Mouse (Mus musculus): ENCODE results near the gene Tbce. TPM values are rescaled to one million over a fixed set of nuclear protein-coding genes. Genes with fewer than 3 reads are reported as not detected.

Tbce gene
- total and polyA plus RNA-seq, 3 experiments, result 35.3 to 56.9 TPM; not detected in 1

DNA sequence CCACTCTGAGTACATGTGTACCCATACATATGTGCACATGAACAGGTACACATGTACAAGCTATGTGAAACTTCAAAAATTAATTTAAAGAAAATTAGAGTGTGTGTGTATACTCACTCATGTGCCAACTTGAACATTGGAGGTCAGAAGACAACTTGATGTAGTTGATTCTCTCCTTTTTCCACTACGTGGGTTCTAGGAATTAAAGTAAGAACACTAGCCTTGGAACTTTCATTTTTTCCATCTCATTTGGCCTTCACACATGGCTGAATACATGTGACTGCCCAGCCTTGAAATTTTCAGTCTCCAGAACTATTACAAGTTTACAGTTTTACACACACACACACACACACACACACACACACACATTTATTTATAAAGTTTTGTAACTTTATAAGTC, 29.9 kb upstream of the Tbce start:
- Histone ChIP-seq H3K4me3 (ENCODE audit: control insufficient read depth in 1 of 2, insufficient read depth in 1 of 2, low read depth in 2 of 2, low read length in 2 of 2) (no peak overlapping the region), H3K79me2 (ENCODE audit: control insufficient read depth, insufficient read depth, low read length, poor library complexity) (peaks cover 54% of the 10 kb centered on the region), H3K36me3 (ENCODE audit: control insufficient read depth in 1 of 2, insufficient read depth in 2 of 2, low read length in 2 of 2) (peaks cover 8 to 32% of the 10 kb centered on the region in 2 experiments), H3K9me3 (replicated peaks; ENCODE audit: insufficient read depth, low read length) (no peaks in the 10 kb centered on the region), H3K27me3 (ENCODE audit: control insufficient read depth in 1 of 2, insufficient read depth in 2 of 2, low read length in 2 of 2) (no peaks in the 10 kb centered on the region), H3K27ac (ENCODE audit: control insufficient read depth, low read depth, low read length) (no peak overlapping the region), H3K4me1 (ENCODE audit: control insufficient read depth in 1 of 2, insufficient read depth in 2 of 2, low read length in 2 of 2) (peaks cover 2 to 10% of the 10 kb centered on the region in 2 experiments; a peak in 3 of 4 replicates), H3K9ac (ENCODE audit: control insufficient read depth, low read depth, low read length, poor library complexity, severe bottlenecking) (no peak overlapping the region)
- TF ChIP-seq MAX (IDR thresholded peaks at IDR 0.05; ENCODE audit: low read length), result no peak
- no peak for DNase-seq (ENCODE audit: low read depth, low spot score)

DNA sequence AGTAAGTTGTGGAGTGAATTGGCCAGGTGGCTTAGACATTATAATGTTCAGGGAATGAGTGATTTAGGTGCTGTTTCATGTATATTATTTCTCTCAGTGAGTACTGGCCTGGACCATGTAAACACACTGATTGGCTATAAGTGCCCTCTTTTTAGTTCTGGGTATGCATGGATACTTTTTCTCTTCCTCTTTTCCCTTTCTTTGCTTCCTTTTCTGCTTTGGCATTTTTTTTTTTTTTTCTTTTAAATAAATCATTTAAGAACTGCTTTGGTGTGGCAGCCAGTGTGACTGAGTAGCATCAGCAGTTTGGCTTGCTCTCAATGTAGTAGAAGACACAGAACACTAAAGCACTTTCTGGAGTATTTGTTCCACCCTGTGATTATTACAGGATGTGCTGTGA, 28.6 kb upstream of the Tbce start:
- Histone ChIP-seq H3K4me1 (ENCODE audit: control insufficient read depth in 1 of 2, insufficient read depth in 2 of 2, low read length in 2 of 2) (peaks cover 2 to 8% of the 10 kb centered on the region in 2 experiments; a peak in 3 of 4 replicates), H3K27ac (ENCODE audit: control insufficient read depth, low read depth, low read length) (no peak overlapping the region), H3K27me3 (ENCODE audit: control insufficient read depth in 1 of 2, insufficient read depth in 2 of 2, low read length in 2 of 2) (no peaks in the 10 kb centered on the region), H3K9me3 (replicated peaks; ENCODE audit: insufficient read depth, low read length) (no peaks in the 10 kb centered on the region), H3K9ac (ENCODE audit: control insufficient read depth, low read depth, low read length, poor library complexity, severe bottlenecking) (no peak overlapping the region), H3K4me3 (ENCODE audit: control insufficient read depth in 1 of 2, insufficient read depth in 1 of 2, low read depth in 2 of 2, low read length in 2 of 2) (no peak overlapping the region), H3K36me3 (ENCODE audit: control insufficient read depth in 1 of 2, insufficient read depth in 2 of 2, low read length in 2 of 2) (peaks cover 8 to 30% of the 10 kb centered on the region in 2 experiments), H3K79me2 (ENCODE audit: control insufficient read depth, insufficient read depth, low read length, poor library complexity) (peaks cover 58% of the 10 kb centered on the region)
- no peak for DNase-seq (ENCODE audit: low read depth, low spot score)
- TF ChIP-seq ZNF384 (IDR thresholded peaks at IDR 0.05; ENCODE audit: low read depth, low read length) (peak; percentile 49; the same call in 1 of the 2 replicates), GABPA (IDR thresholded peaks at IDR 0.05; ENCODE audit: low read depth, low read length) (no peak)

DNA sequence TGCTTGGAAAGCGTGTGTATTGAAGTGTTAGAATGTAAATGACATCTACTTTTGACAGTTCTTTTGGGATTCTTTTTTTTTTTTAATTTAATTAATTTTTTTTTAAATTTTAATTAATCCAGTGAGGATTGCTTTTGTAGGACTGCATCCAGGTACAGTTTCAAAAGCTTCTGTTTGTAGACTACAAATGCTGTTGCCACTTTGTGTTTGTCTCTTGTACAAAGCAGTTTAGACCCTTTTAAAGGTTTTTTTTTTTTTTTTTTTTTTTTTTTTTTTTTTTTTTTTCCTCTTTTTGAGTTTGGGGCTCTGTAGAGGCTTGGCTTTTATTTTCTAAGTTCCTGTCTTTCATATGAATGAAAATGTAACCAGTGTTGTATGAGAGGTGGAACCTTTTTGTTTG, 26.3 kb upstream of the Tbce start:
- H3K36me3 ChIP-seq (ENCODE audit: control insufficient read depth in 1 of 2, insufficient read depth in 2 of 2, low read length in 2 of 2), result peaks cover 8 to 33% of the 10 kb centered on the region in 2 experiments
- peaks cover 7 to 13% of the 10 kb centered on the region in 2 experiments for H3K4me1 ChIP-seq (ENCODE audit: control insufficient read depth in 1 of 2, insufficient read depth in 2 of 2, low read length in 2 of 2)
- peak overlapping the region in 1 of 2 experiments; percentile 91; a peak in 2 of 4 replicates for H3K4me3 ChIP-seq (ENCODE audit: control insufficient read depth in 1 of 2, insufficient read depth in 1 of 2, low read depth in 2 of 2, low read length in 2 of 2)

DNA sequence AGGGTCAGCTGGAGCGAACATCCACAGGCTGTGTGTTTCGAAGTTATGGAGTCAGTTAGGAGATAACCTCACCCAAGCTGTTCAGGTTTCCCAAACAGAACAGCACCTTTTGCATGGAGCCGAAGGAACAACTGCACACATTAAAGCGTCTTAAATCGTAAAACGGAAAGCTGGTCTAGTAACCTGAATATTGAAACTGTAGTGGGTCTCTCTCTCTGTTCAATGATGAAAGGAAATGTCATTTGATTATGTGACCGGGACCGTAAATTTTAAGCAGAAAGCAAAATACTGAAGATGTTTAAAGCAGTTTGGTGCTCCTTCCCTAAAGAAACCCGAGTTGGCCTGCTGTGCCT, 25.6 kb upstream of the Tbce start:
- H3K4me1 ChIP-seq (ENCODE audit: control insufficient read depth in 1 of 2, insufficient read depth in 2 of 2, low read length in 2 of 2), result peaks cover 7 to 13% of the 10 kb centered on the region in 2 experiments
- peak overlapping the region; percentile 98 for H3K9ac ChIP-seq (ENCODE audit: control insufficient read depth, low read depth, low read length, poor library complexity, severe bottlenecking)
- H3K9me3 ChIP-seq (replicated peaks; ENCODE audit: insufficient read depth, low read length), result no peaks in the 10 kb centered on the region
- H3K79me2 ChIP-seq (ENCODE audit: control insufficient read depth, insufficient read depth, low read length, poor library complexity), result peaks cover 55% of the 10 kb centered on the region
- peak overlapping the region; percentile 49 for H3K27ac ChIP-seq (ENCODE audit: control insufficient read depth, low read depth, low read length)
- H3K4me3 ChIP-seq (ENCODE audit: control insufficient read depth in 1 of 2, insufficient read depth in 1 of 2, low read depth in 2 of 2, low read length in 2 of 2), result peak overlapping the region; percentile 91 to 92
- H3K36me3 ChIP-seq (ENCODE audit: control insufficient read depth in 1 of 2, insufficient read depth in 2 of 2, low read length in 2 of 2), result peaks cover 7 to 28% of the 10 kb centered on the region in 2 experiments
- TF ChIP-seq ZNF384 (IDR thresholded peaks at IDR 0.05; ENCODE audit: low read depth, low read length), result no peak
- no peak for TF ChIP-seq GABPA (IDR thresholded peaks at IDR 0.05; ENCODE audit: low read depth, low read length)
- no peak for TF ChIP-seq MAZ (IDR thresholded peaks at IDR 0.05; ENCODE audit: low read depth, low read length)
- no peak for TF ChIP-seq KAT2A (conservative IDR thresholded peaks at IDR 0.05; ENCODE audit: low read depth, low read length)
- DNase-seq (ENCODE audit: low read depth, low spot score), result no peak
- H3K27me3 ChIP-seq (ENCODE audit: control insufficient read depth in 1 of 2, insufficient read depth in 2 of 2, low read length in 2 of 2), result no peaks in the 10 kb centered on the region

More for the DNA sequence above, 26.3 kb upstream of the Tbce start:
- TF ChIP-seq NELFE (IDR thresholded peaks at IDR 0.05; ENCODE audit: low read depth, low read length) (no peak), ZNF384 (IDR thresholded peaks at IDR 0.05; ENCODE audit: low read depth, low read length) (peak; percentile 81)
- no peak overlapping the region for H3K9ac ChIP-seq (ENCODE audit: control insufficient read depth, low read depth, low read length, poor library complexity, severe bottlenecking)
- H3K79me2 ChIP-seq (ENCODE audit: control insufficient read depth, insufficient read depth, low read length, poor library complexity), result peaks cover 52% of the 10 kb centered on the region
- DNase-seq (ENCODE audit: low read depth, low spot score), result no peak
- H3K27me3 ChIP-seq (ENCODE audit: control insufficient read depth in 1 of 2, insufficient read depth in 2 of 2, low read length in 2 of 2), result no peaks in the 10 kb centered on the region
- H3K27ac ChIP-seq (ENCODE audit: control insufficient read depth, low read depth, low read length), result no peak overlapping the region
- no peaks in the 10 kb centered on the region for H3K9me3 ChIP-seq (replicated peaks; ENCODE audit: insufficient read depth, low read length)

Measured in MEL (cell line).